Mouse (Mus musculus) intestine, embryonic 14.5 days (tissue): ENCODE data around the gene Pld6. TPM values are rescaled to one million over a fixed set of nuclear protein-coding genes. Genes with fewer than 3 reads are reported as not detected.
"Not testable (repeated sequence)": the region's sequence is repeated elsewhere in the genome, so short reads cannot be mapped to it uniquely, and the experiment has no call there.

ENCODE experiments used
- ATAC-seq: fragments of 200-750 bp; cut with Nextera tagmentation; replicated peaks from 2 replicates; pipeline ENCODE4 v1.8.0; 2017; ENCODE audit warnings: low read depth, moderate number of reproducible peaks, moderate TSS enrichment, moderate library complexity; ENCODE audit not compliant: low FRiP score, low TSS enrichment
- DNase-seq: peaks from one replicate; pipeline ENCODE4 v3.0.0-alpha.2; 2018; ENCODE audit warnings: low spot score
- H3K27ac ChIP-seq: fragments of 300-500 bp; sonication (generic); 2 replicates; pipeline ENCODE4 v1.5.1; 2014; ENCODE audit warnings: low read depth, mild to moderate bottlenecking, control low read depth
- H3K27me3 ChIP-seq: fragments of 300-500 bp; sonication (generic); replicated peaks from 2 replicates; pipeline ENCODE4 v1.6.1; 2014; ENCODE audit warnings: low read length, control low read depth; ENCODE audit not compliant: control insufficient read depth, insufficient read depth
- H3K36me3 ChIP-seq: fragments of 300-500 bp; sonication (generic); 2 replicates; pipeline ENCODE4 v1.6.1; 2014; ENCODE audit warnings: low read length, control low read depth; ENCODE audit not compliant: control insufficient read depth, insufficient read depth
- H3K4me1 ChIP-seq: fragments of 300-500 bp; sonication (generic); replicated peaks from 2 replicates; pipeline ENCODE4 v1.6.1; 2014; ENCODE audit warnings: low read length, control low read depth, mixed read lengths; ENCODE audit not compliant: control insufficient read depth, insufficient read depth
- H3K4me2 ChIP-seq: fragments of 300-500 bp; sonication (generic); 2 replicates; pipeline ENCODE4 v1.6.1; 2014; ENCODE audit warnings: low read length
- H3K4me3 ChIP-seq: fragments of 300-500 bp; sonication (generic); 2 replicates; pipeline ENCODE4 v1.5.1; 2014; ENCODE audit warnings: low read depth, low read length, control low read depth, mixed read lengths
- H3K9ac ChIP-seq: fragments of 300-500 bp; sonication (generic); 2 replicates; pipeline ENCODE4 v1.6.1; 2014; ENCODE audit warnings: mild to moderate bottlenecking, low read length
- H3K9me3 ChIP-seq: fragments of 300-500 bp; sonication (generic); 2 replicates; pipeline ENCODE4 v1.6.1; 2016; ENCODE audit warnings: low read length, control low read depth; ENCODE audit not compliant: control insufficient read depth
- WGBS: fragments of 180-500 bp; shearing (Covaris S2); extraction: QIAGEN DNeasy Blood & Tissue Kit; methylation state at CpG from one replicate; pipeline ENCODE4 v1.1.7; 2014; 5-methylcytosine and 5-hydroxymethylcytosine counted together
- polyA plus RNA-seq: library from polyadenylated mRNA; unstranded; fragments of >200 nt; fragmentation: Nextera tagmentation; extraction: Ambion mirVana; gene quantifications from 2 replicates; pipeline ENCODE4 v1.2.1, GENCODE M21; 2014

Pld6 gene
- polyA plus RNA-seq, 1 experiment from 2014 or later, result 1.7 TPM

DNA sequence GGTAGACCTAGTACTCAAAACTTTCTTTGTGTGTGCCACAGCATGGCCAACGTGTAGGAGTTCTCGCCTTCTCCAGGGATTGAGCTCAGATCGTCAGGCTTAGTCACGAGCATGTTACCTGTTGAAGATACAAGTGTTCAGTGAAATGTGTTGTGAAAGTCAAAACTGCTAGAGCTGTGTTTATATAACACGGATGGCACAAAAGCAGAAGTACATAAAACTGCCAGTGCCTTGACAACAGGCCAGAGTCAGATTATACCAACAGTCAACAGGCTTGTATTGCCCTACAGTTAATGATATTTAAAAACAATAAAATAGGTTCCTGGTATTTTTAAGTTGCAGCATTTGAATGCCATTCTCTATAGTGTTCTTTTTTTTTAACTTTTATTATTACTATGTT is 41.6 kb downstream of the Pld6 start:
- Histone ChIP-seq H3K4me1 (no peaks in the 10 kb centered on the region), H3K9me3 (no peaks in the 10 kb centered on the region), H3K36me3 (peaks cover 76% of the 10 kb centered on the region), H3K9ac (no peak overlapping the region), H3K4me2 (no peak overlapping the region), H3K27me3 (no peaks in the 10 kb centered on the region), H3K27ac (no peak overlapping the region), H3K4me3 (no peak overlapping the region)
- WGBS, result 80% methylated on average over 5 of the region's 5 CpGs
- ATAC-seq (no peak), DNase-seq (no peak)

GRCm38 (mm10) chr11:59744374-59744773 is 43.1 kb downstream of the Pld6 start:
- Histone ChIP-seq H3K9me3 (no peaks in the 10 kb centered on the region), H3K27ac (no peak overlapping the region), H3K4me1 (no peaks in the 10 kb centered on the region), H3K4me3 (no peak overlapping the region), H3K36me3 (peaks cover 77% of the 10 kb centered on the region), H3K4me2 (no peak overlapping the region), H3K9ac (no peak overlapping the region), H3K27me3 (no peaks in the 10 kb centered on the region)
- DNase-seq (no peak), ATAC-seq (no peak)
- 92% methylated on average over 4 of the region's 4 CpGs for WGBS

- no peak overlapping the region for H3K27ac ChIP-seq
- H3K4me2 ChIP-seq, result no peak overlapping the region
- no peaks in the 10 kb centered on the region for H3K4me1 ChIP-seq
- no peak overlapping the region for H3K4me3 ChIP-seq
- 100% methylated on average over 1 of the region's 1 CpGs for WGBS
- DNase-seq, result no peak
- H3K9ac ChIP-seq, result no peak overlapping the region
- H3K9me3 ChIP-seq, result no peaks in the 10 kb centered on the region
- H3K36me3 ChIP-seq, result peaks cover 77% of the 10 kb centered on the region
- no peak for ATAC-seq
- no peaks in the 10 kb centered on the region for H3K27me3 ChIP-seq
These were observed 43.7 kb downstream of the Pld6 start for GRCm38 (mm10) chr11:59743712-59744111.

GRCm38 (mm10) chr11:59743307-59743706 is 44.1 kb downstream of the Pld6 start:
- no peak overlapping the region for H3K4me3 ChIP-seq
- H3K36me3 ChIP-seq, result peaks cover 77% of the 10 kb centered on the region
- no peak for ATAC-seq
- H3K9ac ChIP-seq, result no peak overlapping the region
- 89% methylated on average over 2 of the region's 2 CpGs for WGBS
- no peaks in the 10 kb centered on the region for H3K9me3 ChIP-seq
- no peak for DNase-seq
- no peak overlapping the region for H3K27ac ChIP-seq
- no peak overlapping the region for H3K4me2 ChIP-seq
- H3K4me1 ChIP-seq, result no peaks in the 10 kb centered on the region
- no peaks in the 10 kb centered on the region for H3K27me3 ChIP-seq

DNA sequence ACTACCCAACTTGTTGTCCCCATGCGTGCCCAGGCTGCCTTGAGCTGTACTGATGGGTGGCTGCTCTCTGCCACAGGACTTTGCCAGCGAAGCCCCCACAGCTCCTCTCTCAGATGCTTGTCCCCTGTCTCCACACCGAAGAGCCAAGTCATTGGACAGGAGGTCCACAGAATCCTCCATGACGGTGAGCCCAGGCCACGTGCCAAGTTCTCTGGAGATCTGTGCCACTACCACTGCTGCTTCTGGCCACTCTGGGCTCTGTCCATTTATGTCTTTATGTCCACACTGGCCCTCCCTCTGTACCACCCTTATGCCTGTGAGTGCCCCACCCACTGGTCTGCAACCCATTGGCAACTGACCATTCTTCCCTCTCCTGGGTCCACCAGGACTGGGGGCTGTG is 45.5 kb downstream of the Pld6 start:
- H3K27ac ChIP-seq, result no peak overlapping the region
- no peak overlapping the region for H3K4me2 ChIP-seq
- H3K36me3 ChIP-seq, result peaks cover 86% of the 10 kb centered on the region
- ATAC-seq (no peak), DNase-seq (no peak)
- H3K9me3 ChIP-seq, result no peaks in the 10 kb centered on the region
- H3K9ac ChIP-seq, result no peak overlapping the region
- H3K27me3 ChIP-seq, result no peaks in the 10 kb centered on the region
- H3K4me1 ChIP-seq, result no peaks in the 10 kb centered on the region
- no peak overlapping the region for H3K4me3 ChIP-seq
- 96% methylated on average over 5 of the region's 5 CpGs for WGBS

GRCm38 (mm10) chr11:59739996-59740395 is 47.4 kb downstream of the Pld6 start:
- 83% methylated on average over 2 of the region's 2 CpGs for WGBS
- ATAC-seq, result no peak
- Histone ChIP-seq H3K27ac (no peak overlapping the region), H3K4me3 (no peak overlapping the region), H3K9ac (no peak overlapping the region), H3K36me3 (peaks cover 100% of the 10 kb centered on the region), H3K9me3 (no peaks in the 10 kb centered on the region), H3K4me2 (no peak overlapping the region), H3K4me1 (no peaks in the 10 kb centered on the region), H3K27me3 (no peaks in the 10 kb centered on the region)
- no peak for DNase-seq

GRCm38 (mm10) chr11:59737250-59737649 is 50.2 kb downstream of the Pld6 start:
- Histone ChIP-seq H3K36me3 (peaks cover 81% of the 10 kb centered on the region), H3K27ac (no peak overlapping the region), H3K9me3 (no peaks in the 10 kb centered on the region), H3K27me3 (no peaks in the 10 kb centered on the region), H3K4me3 (no peak overlapping the region), H3K9ac (no peak overlapping the region), H3K4me1 (peaks cover 8% of the 10 kb centered on the region; the same call in 1 of the 2 replicates), H3K4me2 (no peak overlapping the region)
- DNase-seq (no peak), ATAC-seq (no peak)
- 95% methylated on average over 12 of the region's 12 CpGs for WGBS

GRCm38 (mm10) chr11:59735938-59736337 is 51.5 kb downstream of the Pld6 start:
- not testable (repeated sequence) for H3K4me2 ChIP-seq, ATAC-seq, H3K27ac ChIP-seq, DNase-seq, H3K27me3 ChIP-seq, H3K9ac ChIP-seq, H3K9me3 ChIP-seq, H3K4me3 ChIP-seq
- WGBS, result 96% methylated on average over 4 of the region's 4 CpGs
- peaks cover 18% of the 10 kb centered on the region for H3K4me1 ChIP-seq
- peaks cover 78% of the 10 kb centered on the region for H3K36me3 ChIP-seq

DNA sequence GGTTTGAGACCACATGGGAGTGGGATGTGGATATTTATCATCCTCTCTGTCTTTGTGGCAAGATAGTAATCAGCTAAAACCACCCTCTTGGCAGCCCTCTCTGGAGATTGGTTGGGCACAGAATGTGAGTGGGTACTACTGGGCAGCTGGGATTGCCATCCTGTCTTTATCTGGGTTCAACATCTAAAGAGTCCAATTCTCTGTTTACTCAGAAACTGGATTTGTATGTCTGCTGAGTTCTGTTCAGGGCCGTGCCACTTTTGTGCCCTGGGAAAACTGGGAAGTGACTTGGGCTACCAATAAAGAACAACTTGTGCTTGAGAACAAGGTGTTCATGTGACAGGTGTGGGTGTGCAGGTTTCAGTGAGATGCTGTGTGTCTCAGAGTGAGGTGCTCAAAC is 53.1 kb downstream of the Pld6 start:
- Histone ChIP-seq H3K36me3 (peaks cover 78% of the 10 kb centered on the region), H3K4me2 (no peak overlapping the region), H3K4me1 (peaks cover 18% of the 10 kb centered on the region), H3K27me3 (no peaks in the 10 kb centered on the region), H3K9ac (no peak overlapping the region), H3K9me3 (no peaks in the 10 kb centered on the region), H3K4me3 (no peak overlapping the region), H3K27ac (no peak overlapping the region)
- DNase-seq (no peak), ATAC-seq (no peak)
- WGBS, result 69% methylated on average over 1 of the region's 1 CpGs
